Mouse (Mus musculus) neutrophil, adult 83 days (primary cell): Measurements from ENCODE around the gene Dnajb14. TPM values are rescaled to one million over a fixed set of nuclear protein-coding genes. Genes with fewer than 3 reads are reported as not detected.

ENCODE experiments used
- total RNA-seq, 2 experiments: library from RNA; stranded (reverse); gene quantifications; one replicate each; pipeline ENCODE4 v1.2.4; 2023

The Dnajb14 gene
- 10 to 100 TPM; 21.3 to 26.0 TPM for total RNA-seq

GRCm38 (mm10) chr3:137867437-137868093 is at the start of gene Dnajb14:
TSS of gene Dnajb14 (plus strand) at chr3:137867675.

DNA sequence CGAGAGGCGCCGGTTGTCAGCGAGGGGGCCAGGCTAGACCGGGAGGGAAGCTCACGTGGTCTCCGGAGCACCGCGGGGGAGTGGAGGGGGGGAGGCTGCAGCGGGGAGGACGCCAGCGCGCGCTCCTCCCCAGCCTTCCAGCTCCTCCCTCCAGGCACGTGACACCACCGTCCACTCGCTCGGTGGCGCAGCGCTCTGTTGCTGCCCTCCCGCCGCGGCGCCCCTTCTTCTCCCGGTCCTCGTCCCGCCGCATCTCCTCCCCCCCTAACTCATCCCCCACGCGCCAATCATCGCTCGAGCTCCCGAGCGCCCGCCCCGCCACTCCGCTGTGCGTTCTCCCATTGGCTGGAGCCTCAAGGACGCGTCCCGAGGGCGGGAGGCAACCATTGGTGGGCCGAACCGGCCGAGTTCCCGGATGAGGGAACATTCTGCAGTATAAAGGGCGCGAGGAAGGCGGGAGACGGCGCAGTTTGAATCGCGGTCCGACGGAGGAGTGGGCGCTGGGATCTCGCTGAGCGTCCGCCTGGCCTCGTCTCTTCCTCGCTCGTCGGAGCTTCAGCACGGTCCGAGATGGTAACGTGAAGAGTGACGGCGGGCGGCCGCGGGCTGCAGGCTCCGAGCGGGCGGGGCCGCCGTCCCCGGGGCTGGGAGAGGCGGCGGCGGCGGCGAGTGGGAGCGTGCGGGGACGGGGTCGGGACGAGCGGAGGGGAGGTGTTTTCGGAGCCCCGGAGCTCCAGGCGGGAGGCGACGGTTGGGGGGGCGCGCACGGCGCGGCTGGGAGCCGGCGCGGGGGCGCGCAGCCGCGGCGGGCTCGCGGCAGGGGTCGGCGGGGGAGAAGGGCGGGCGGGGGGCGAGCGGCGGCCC is 3.1 kb upstream of the Dnajb14 start, which contains the start of gene H2afz:
Gene H2afz, plus strand, starts transcription at position 364 of the 864 bp plus-strand sequence.

GRCm38 (mm10) chr3:137918172-137918931 is 50.9 kb downstream of the Dnajb14 start, which contains the start of gene Lamtor3:
TSS of gene Lamtor3 (plus strand) at chr3:137918506.

Other genes starting within 250 kb of the Dnajb14 start
- gene Ddit4l, start 246.1 kb upstream of the Dnajb14 start, total RNA-seq: not detected
- gene Gm21962, start 196.2 kb upstream of the Dnajb14 start, total RNA-seq: not detected
- 100 to 1,000 TPM; 569 to 622 TPM for gene H2afz, start 3.2 kb upstream of the Dnajb14 start, total RNA-seq
- 10 to 100 TPM; 56.8 to 62.0 TPM for gene Lamtor3, start 50.8 kb downstream of the Dnajb14 start, total RNA-seq
- 10 to 100 TPM; 47.2 to 47.8 TPM for gene Dapp1, start 113.9 kb downstream of the Dnajb14 start, total RNA-seq
- gene 1110002E22Rik, start 197.4 kb downstream of the Dnajb14 start, total RNA-seq: not detected
- not detected for gene Gm5105, start 199.7 kb downstream of the Dnajb14 start, total RNA-seq